Mouse (Mus musculus): Measurements from ENCODE around the gene Psmc3.
A peak's percentile ranks its signal among the peaks of the same experiment; 100 is the strongest.
"Not testable (repeated sequence)": the region's sequence is repeated elsewhere in the genome, so short reads cannot be mapped to it uniquely, and the experiment has no call there.

Gene Psmc3

DNA sequence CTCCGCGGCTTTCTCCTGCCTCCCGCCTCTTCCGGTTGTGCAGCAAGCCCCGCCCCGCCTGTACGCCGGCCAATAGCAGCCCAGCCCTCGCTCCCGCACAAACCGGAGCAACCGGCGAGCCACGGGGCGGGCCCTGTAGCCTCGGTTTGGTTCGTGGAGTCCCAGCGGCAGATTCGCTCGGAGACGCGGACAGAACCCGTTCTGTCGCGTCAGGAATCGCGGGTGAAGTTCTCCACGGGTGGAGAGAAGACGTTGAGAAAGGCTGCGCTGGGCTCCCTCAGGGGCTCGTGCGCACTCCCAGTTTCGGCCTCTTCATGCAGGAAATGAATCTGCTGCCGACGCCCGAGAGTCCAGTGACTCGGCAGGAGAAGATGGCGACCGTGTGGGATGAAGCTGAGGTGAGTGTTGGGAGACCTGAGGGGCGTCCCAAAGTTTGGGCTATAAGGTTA, at the start of gene Psmc3:
TSS of gene Psmc3 (plus strand) at position 76 of the 449 bp plus-strand sequence.
- peak; percentile 92 for DNase-seq (ENCODE audit: low read depth)

- DNase-seq (ENCODE audit: low read depth), result no peak
Measured at GRCm38 (mm10) chr2:91008536-91008935, 45.3 kb upstream of the Psmc3 start.

- DNase-seq (ENCODE audit: low read depth), result no peak
Measured at GRCm38 (mm10) chr2:91013881-91014280, 39.9 kb upstream of the Psmc3 start.

DNA sequence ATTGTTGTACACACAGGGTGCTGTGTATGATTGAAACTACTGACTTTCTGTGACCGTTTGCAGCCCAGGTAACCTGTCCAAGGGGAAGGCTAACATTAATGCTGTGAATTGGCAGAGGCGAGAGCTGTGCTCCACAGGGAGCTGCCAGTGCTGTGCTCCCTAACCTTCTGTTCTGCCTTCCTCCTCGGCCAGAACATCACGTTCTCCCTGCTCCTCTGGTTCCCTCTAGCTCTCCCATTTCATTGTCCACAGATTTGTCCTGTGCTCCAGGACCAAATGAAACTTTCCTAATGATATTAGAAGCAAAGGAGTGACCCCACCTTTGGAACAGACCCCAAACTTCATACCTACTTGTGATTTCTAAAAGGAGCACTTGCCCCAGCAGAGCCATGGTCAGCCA, 38.4 kb upstream of the Psmc3 start:
- no peak for DNase-seq (ENCODE audit: low read depth)

GRCm38 (mm10) chr2:91018061-91018788, 35.6 kb upstream of the Psmc3 start:
- no peak for DNase-seq (ENCODE audit: low read depth)

- no peak for DNase-seq (ENCODE audit: low read depth)
Measured at GRCm38 (mm10) chr2:91019911-91020310, 33.9 kb upstream of the Psmc3 start.

- DNase-seq (ENCODE audit: low read depth), result not testable (repeated sequence)
Measured at GRCm38 (mm10) chr2:91022266-91022665, 31.5 kb upstream of the Psmc3 start.

DNA sequence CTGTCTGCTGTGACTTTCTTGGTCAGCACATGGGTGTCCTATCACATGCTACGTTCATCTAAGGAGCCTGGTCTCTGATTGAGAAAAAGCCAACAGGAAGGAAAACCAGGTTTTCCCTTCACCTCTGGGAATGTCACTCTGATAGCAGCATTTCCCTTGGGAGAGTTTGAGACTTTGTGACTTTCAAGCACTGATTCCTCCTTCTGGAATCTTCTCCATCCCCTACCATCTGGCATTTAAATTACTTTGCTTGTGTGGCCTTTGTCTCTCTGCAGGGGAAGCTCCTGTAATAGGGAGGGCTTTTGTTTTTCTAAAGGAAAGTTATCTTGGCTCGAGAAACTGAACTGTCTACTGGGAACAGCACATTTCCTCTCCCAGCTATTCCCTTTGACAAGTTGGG, 30.7 kb upstream of the Psmc3 start:
- no peak for DNase-seq (ENCODE audit: low read depth)

DNA sequence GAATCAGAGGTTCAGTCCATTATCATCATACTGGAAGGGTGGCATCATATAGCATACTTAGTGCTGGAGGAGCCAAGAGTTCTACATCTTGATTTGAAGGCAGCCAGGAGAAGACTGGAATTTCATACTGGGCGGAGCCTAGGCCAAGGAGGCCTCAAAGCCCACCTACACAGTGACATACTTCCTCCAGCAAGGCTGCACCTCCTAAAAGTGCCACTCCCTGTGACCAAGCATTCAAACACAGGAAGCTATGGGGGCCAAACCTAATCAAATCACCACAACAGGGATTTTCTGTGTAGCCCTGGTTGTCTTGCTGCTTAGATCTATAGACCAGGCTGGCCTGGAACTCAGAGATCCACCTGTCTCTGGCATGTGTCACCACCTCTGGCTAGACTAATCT, 29.9 kb upstream of the Psmc3 start:
- no peak for DNase-seq (ENCODE audit: low read depth)

DNA sequence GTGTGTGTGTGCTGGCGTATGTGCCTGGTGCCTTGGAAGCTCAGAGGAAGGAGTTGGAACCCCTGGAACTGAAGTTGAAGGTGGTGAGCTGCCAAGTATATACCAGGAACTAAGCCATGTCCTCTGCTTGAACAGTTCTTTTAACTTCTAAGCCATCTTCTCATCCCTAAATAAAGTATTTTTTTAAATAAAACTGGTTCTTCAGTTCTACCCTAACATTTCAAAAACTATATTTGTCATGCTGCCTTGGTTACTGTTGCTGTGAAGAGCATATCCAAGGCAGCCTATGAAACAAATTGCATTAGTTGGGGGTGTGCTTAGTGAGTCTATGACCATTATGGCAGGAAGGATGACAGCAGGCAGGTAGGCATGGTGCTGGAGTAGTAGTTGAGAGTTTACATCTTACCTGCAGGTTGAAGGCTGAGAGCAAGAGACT, 28.7 kb upstream of the Psmc3 start:
- no peak for DNase-seq (ENCODE audit: low read depth)

DNA sequence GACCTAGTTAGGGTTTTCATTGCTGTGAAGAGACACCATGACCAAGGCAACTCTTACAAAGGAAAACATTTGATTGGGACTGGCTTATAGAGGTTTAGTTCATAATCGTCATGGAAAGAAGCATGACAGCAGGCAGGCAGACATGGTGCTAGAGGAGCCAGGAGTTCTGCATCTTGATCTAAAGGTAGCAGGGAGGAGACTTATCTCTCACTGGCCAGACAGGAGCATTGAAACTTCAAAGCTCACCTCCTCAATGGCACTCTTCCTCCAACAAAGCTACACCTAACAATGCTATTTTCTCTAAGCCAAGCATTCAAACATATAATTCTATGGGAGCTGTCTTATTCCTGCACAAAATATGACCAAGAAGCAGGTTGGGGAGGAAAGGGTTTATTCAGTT, 27.3 kb upstream of the Psmc3 start:
- no peak for DNase-seq (ENCODE audit: low read depth)

DNA sequence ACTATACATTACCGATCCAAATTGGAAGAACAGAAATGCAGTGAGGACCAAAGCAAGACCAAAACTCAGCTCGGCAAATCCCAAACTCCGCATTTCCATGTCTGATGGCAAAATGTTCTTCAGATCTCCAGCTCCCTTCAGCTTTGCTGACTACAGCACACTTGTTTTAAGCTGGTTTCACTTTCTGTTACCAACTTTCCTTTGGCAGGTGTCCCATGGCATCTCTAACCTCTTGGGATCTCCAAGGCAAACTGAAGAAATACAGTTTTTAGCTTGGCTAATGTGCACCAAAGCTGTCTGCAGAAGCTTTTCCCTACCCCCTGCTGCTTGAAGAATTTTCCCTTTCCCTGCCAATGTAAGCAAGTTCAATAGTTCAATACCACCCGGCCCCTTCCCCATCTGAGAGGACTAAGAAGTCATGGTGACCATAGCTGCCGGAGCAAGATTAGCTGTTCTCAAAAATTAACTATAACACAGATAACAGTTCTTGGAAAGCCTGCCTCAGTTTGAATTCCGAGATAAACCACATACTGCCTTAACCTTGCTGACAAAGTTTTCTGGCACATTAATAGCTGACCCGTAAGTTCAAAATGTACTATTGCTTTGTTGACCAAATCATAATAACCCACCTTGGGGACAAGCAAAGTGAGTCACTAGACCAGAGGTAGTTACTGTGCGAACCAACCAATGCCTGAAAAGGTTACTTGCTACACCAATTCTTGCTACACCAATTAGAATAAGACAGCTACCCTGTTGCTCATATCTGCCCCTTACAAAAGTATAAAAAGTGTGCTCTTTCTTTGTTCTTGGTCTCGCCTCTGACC, 26.2 kb upstream of the Psmc3 start:
- DNase-seq (ENCODE audit: low read depth), result peak; percentile 19

- DNase-seq (ENCODE audit: low read depth), result peak; percentile 38
Measured at GRCm38 (mm10) chr2:91031216-91031615, 22.6 kb upstream of the Psmc3 start.

DNA sequence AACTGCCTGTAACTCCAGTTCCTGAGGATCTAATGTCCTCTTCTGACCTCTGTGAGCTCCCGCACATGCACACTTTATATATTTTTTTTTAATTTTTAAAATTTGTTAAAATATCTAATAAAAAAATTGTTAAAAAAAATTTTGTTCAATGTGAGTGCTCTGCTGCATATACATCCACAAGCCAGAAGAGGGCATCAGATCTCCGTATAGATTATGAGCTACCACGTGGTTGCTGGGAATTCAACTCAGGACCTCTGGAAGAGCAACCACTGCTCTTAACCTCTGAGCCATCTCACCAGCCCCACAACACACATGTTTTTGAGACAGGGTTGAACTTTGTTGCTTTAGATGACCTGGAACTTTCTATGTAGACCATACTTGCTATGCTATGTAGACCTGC, 20.8 kb upstream of the Psmc3 start:
- peak; percentile 77 for DNase-seq (ENCODE audit: low read depth)

GRCm38 (mm10) chr2:91035385-91035784, 18.4 kb upstream of the Psmc3 start, which contains the start of gene Rapsn:
Gene Rapsn, plus strand, starts transcription at chr2:91035620.
- DNase-seq (ENCODE audit: low read depth), result no peak

GRCm38 (mm10) chr2:91041786-91042185, 12.0 kb upstream of the Psmc3 start:
- DNase-seq (ENCODE audit: low read depth), result peak; percentile 25

- peak; percentile 98 for DNase-seq (ENCODE audit: low read depth)
Measured at GRCm38 (mm10) chr2:91042651-91043398, 11.0 kb upstream of the Psmc3 start.

GRCm38 (mm10) chr2:91044727-91045126, 9.1 kb upstream of the Psmc3 start:
- no peak for DNase-seq (ENCODE audit: low read depth)

GRCm38 (mm10) chr2:91045805-91046204, 8.0 kb upstream of the Psmc3 start:
- DNase-seq (ENCODE audit: low read depth), result not testable (repeated sequence)

GRCm38 (mm10) chr2:91047359-91047758, 6.5 kb upstream of the Psmc3 start:
- no peak for DNase-seq (ENCODE audit: low read depth)

GRCm38 (mm10) chr2:91051917-91052316, 1.9 kb upstream of the Psmc3 start:
- DNase-seq (ENCODE audit: low read depth), result no peak

- peak; percentile 89 for DNase-seq (ENCODE audit: low read depth)
Measured at GRCm38 (mm10) chr2:91052752-91053151, 1.1 kb upstream of the Psmc3 start.
